Mouse (Mus musculus): ENCODE results near the gene Tnfrsf25.

The Tnfrsf25 gene

DNA sequence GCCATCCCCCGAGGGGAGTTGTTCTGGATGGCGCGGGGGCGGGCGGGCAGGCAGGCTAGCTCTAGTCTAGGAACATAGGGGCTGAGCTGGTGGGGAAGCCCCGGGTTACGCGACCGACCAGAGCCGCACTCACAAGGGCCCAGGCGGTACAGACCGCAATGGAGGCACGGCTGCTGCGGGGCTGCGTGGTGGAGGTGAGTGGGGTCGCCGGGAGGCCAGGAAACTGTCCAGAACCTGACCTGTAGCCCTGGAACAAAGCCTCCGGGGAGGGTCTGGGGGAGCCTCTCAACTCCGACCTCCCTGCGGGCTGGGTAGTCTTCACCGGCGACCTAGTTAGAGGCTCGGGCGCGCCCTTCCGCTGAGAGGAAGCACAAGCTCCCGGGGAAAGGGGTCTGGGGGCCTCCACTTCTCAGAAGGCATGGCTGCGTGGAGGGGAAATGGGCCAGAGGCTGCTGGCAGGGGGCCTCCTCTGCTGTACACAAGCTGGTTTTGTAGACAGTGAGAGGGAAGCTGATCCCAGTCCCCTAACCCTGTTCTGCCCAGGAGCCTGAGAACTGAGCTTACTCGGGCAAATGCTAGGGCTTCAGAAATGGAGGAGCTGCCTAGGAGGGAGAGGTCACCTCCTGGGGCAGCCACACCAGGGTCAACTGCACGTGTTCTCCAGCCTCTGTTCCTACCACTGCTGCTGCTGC, at the start of gene Tnfrsf25:
Tnfrsf25 (plus strand) TSS at position 14 of the 692 bp plus-strand sequence.
- DNase-seq (ENCODE audit: extremely low spot score, low spot score) = peak; percentile 52

DNA sequence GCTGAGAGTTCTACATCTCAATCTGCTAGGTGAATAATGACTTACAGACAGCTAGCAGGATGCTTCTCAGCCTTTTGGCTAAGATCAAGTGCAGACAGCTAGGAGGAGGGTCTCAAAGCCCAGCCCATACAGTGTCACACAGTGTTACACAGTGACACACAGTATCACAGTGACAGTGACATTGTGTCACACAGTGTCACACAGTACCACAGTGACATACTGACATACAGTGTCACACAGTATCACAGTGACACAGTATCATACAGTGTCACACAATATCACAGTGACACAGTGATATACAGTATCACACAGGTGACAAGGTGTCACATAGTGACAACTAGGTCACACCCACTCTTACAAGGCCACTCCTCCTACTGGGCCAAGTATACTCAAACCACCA, 48.5 kb upstream of the Tnfrsf25 start:
- no peak for DNase-seq (ENCODE audit: extremely low spot score, low spot score)

DNA sequence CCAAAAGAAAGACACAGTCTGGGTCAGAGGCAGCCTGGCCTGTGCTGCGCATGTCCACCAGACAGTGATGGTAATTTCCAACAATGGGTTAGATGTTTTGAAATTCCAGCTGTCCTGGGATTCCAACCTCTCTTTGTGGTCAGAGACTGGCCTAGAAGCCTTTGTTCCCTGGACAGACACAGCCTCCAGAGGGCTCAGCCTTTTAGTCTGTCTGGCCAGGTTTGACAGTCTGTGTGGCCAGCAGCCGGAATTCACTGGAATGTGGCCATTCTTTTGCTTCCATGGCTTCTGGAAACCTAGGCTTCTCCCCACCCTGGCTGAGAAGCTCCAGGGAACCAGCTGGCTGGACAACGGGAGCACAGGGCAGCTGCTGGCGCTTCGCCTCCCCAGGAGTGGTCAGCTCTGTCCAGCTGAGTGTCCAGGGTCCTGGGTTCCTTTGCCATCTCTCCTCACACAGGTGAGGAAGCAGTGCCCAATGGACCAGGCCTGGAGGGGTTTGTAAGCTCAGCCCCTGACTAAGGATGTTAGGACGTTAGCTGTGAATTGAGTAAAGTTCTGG, 47.5 kb upstream of the Tnfrsf25 start:
- DNase-seq (ENCODE audit: extremely low spot score, low spot score) = no peak

DNA sequence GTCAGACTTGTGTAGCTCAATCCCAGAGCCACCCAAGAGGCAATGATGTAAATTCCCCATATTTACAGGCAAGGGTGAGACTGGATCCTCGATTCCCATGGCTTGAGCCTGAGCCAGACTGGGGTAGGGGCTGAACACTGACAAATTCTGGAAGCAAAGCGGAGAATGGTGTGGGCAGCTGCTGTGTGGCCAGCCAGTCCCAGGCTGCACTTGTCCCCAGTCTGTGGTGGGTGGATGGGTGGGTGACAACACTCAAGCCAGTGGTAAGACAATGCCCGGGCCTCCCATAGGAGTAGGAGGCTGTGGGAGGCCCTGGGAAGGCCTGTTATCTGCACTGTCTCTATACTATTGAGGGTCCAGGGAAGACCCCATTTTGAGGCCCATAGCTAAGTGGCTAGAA, 46.5 kb upstream of the Tnfrsf25 start:
- DNase-seq (ENCODE audit: extremely low spot score, low spot score) = no peak

DNA sequence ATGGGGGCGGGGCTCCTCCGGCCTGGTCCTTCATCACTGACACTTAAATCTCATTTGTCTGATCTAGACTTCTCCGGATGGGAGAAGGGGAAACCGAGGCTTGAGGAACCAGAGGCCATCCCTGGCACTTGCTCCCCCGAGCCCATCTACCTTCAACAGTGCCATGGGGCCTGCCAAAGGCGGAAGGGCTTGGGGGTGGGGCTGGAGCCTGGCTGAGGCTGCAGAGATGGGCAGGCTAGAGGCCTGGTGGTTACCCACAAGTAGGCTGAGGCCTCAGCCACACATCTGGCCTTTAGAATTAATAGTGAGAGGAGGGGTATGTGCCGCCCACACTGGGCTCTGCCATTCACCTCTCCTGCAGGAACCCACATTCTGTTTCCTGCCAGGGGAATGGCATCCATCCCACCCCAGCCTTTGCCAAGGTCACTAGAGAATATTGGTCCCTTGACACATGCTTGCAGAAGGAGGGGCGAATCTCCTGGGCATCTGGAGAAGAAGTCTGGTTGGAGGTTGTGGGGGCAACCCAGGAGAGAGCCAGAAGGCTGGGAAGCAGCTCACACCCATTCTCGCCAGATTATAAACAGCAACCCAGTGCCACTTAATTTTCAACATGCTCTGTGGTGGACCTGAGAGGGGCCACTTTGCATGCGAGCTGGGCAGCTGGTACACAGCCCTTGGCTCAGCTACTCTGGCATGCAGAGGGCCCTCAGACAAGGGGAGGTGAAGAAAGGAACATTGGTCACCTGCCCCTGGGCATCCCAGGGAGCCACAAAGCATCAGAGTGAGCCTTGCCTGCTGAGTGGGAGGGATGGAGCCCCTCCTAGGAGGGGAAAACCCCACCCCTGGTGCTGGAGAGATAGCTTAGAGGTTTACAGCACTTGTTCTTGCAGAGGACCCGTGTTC, 45.0 kb upstream of the Tnfrsf25 start:
- DNase-seq (ENCODE audit: extremely low spot score, low spot score) = no peak

DNA sequence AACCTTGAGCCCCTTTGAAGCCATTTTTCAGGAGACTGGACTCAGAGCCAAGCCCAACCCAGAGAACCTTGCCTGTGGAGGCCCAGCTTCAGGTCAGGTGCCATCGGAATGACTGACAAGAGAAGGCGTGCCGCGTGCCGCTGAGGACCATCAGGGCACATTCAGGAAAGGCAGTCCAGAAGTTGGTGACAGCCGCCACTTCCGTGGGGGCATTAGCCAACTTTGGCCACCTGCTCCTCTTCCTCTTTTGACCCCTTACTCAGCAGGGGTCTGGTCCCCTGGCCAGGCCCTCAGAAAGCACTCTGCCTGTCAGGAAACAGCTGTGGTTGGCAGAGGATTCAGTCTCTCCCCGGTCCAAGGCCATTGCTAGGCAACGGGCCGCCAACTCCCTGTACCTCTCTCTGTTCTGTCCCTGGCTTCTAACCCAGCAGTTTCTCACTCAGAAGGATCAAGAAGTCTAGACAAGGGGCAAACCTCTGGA, 43.6 kb upstream of the Tnfrsf25 start, which contains the start of gene Plekhg5:
Plekhg5 (plus strand) TSS at position 378 of the 481 bp plus-strand sequence.
- no peak for DNase-seq (ENCODE audit: extremely low spot score, low spot score)

DNA sequence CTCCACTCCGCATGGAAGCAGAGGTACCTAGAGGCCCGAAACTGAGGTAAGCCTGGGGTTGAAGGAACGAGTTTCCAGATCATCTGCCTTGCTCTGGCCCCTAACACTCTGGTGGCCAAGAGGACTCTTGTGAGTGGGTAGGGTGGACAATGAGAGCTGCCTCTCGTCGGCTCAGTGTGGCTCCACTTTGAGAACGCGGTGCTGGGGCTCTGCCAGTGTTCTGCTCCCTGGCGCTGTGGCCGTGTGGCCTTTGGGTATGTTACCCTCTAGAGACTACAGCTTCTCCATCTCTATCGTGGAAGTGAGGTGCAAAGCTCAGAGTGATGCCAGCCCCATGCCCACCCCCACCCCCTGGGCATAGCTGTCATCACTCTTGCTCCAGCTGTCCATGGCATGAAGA, 43.1 kb upstream of the Tnfrsf25 start:
- DNase-seq (ENCODE audit: extremely low spot score, low spot score) = no peak

DNA sequence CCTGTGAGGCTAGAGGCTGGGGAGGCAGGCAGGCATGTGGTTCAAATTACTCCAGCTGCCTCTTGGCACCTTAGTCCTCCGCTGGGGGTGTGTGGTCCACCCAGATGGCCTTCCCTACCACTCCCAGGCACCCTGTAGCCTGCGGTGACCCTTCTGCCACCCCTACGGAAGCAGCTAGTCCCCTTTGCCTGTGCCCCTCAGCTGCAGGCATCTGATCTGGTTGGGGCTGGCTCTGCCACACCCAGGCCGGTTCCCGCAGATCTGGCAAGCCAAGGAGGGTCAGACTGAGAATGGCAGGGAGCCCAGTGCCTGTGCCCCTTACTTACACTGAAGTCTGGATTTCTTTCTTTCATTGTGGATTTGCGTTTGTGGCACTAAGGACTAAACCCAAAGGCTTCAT, 42.0 kb upstream of the Tnfrsf25 start:
- no peak for DNase-seq (ENCODE audit: extremely low spot score, low spot score)

DNA sequence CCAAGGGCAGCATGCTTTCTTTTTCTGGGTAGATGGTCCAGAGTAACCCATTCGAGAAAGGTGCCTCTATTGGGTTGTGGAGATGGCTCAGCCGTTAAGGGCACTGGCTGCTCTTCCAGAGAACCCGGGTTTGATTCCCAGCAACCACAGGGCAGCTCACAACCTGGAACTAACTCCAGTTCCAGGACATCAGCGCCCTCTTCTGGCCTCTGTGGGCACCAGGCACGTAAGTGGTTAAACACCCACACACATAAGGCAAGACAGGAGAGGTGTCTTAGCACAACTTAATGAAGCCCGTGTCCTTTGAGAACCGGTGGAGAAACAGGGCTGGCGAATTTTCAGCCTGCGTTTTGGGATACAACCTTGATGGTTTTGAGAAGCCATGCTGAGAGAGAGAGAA, 41.2 kb upstream of the Tnfrsf25 start:
- no peak for DNase-seq (ENCODE audit: extremely low spot score, low spot score)

DNA sequence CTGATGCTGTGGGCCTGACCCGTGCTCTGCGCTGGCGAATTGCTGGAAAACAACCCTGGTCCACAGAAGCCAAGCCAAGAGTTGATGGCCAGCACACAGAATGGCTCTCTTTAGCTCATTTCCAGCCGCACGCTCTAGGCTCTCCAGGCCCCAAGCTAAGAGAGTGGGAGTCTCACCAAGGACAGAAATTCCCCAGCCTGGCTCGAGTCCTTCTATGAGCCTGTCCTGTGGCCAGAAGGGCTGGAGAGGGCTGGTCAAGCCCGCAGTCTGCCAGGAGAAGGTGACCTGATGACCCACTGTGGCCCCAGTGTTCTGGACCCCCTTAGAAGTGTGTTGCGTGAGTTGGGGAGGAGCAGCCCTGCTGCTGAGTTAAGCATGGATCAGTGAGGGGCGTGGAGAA, 38.5 kb upstream of the Tnfrsf25 start:
- DNase-seq (ENCODE audit: extremely low spot score, low spot score) = no peak

DNA sequence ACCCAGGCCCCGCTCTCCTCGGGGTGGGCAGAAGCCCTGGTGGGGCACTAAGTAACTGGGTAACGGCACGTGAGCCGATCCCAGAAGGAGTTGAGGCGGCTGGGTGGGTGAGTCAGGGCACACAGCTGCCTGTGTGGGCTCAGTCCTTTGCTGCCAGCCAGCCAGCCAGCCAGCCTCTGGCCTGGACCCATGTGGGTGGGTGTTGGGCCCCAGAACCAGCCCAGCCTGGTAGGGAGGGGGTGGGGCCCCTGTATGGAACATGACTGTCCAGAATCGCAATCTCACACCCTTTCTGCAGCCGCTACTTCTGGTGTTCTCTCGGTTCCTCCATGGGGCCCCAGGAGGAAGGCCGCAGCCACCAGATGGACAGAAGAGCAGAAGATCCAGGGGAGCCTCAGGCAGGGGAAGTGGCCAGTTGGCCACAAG, 37.6 kb upstream of the Tnfrsf25 start:
- no peak for DNase-seq (ENCODE audit: extremely low spot score, low spot score)

DNA sequence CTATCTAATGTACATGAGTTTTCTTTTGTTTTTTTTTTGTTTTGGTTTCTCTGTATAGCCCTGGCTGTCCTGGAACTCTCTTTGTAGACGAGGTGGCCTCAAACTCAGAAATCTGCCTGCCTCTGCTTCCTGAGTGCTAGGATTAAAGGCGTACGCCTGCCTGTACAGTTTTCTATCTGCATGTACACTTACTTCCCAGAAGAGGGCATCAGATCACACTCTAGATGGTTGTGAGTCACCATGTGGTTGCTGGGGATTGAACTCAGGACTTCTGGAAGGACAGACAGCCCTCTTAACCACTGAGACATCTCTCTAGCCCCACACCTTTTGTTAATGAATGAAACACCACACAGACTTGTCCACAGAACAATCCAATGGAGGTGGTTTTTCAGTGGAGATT, 36.5 kb upstream of the Tnfrsf25 start:
- no peak for DNase-seq (ENCODE audit: extremely low spot score, low spot score)

DNA sequence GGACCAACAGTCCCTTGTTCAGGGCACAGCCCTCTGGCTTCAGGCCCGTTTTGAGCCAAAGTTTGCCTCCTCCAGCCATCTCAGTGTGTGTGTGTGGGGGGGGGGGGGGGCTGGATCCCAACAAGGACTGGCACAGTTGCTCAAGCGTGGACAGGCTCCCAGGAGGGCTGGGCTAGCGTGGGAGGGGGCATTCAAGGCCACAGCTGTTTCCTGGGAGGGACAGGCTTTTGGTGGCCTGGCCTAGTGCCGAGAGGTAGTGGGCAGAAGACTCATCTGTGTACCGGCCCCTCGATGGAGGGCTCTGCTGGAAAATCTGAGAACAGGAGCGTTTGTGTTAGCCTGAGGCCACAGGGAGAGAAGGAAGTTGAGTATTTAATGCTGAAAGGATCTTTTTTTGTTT, 35.8 kb upstream of the Tnfrsf25 start:
- DNase-seq (ENCODE audit: extremely low spot score, low spot score) = no peak

DNA sequence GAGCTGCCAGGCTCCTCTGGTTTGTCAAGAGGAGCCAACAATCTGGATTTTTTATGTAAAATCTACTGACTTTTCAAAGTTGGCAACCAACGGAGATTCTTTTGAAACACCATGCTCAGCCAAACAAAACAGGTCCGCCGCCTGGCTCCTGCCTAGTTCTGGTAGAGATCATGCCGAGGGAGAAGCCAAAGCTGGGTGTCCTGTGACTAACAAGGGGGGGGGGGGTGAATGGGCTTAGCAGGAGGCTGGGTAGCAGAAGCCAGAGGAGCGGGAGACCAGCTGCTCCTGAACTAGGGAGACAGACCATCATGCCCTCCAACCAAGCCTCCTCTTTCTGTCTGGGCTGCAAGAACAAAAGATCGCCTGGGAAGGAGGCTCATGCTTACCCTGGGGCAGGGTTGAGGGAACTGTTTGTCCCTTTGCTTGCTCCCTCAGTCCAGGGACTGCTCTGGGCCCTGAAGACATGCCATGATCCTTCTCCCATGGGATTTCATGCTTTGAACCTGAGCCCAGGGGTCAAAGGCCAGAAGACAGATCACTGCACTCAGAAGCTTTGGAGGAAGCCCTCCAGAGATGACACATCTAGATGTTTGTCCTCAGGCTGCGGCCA, 32.0 kb upstream of the Tnfrsf25 start:
- no peak for DNase-seq (ENCODE audit: extremely low spot score, low spot score)

DNA sequence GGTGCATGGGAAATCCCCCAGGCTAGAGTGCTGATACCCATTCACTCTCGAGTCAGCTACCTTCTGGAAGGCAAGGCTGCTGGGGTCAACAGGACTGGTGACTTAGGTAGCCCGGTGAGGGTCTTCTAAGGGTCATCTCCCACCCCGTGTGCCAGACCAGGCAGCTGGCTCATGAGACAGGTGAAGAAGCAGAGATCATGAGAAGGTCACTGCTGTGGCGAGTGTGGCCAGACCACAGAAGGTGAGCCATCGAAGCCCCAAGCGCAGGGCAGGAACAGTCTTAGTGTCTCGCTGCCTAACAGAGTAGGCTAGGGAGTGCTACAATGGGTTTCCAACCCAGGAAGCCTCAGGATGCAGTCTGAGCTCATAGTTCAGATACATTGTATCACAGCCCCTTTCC, 31.1 kb upstream of the Tnfrsf25 start:
- no peak for DNase-seq (ENCODE audit: extremely low spot score, low spot score)

DNA sequence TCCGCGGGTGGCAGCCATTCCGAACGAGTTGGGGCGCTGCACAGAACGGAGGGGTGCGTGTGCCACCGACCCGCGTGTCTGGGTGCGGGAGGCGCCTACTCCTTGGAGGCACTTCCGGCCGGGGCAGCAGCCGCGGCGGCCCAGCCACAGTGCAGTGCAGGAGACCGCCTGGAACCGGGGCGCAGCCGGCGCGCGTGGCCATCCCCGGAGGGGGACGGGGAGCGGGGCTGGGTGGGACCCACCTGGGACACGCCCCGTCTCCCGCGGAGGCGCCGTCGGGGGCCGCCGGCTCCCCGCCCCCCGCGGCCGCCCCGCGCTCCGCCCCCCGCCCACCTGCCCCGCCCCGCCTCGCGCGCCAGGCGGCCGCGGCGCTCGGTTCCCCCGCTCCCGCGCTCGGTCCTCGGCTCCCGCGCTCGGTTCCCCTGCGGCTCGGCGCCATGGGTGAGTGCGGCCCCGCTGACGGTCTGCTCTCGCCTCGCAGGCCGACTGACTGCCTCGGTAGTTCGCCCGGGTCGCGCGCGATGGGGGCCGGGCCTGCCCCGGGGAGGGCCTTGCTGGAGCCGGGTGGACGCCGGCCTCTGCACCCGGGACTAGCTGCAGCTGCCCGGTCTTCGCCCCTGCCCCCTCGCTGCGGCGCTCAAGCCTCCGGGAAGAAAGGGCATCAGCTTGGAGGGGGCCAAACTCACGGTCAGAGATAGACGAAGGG, 29.1 kb upstream of the Tnfrsf25 start:
- DNase-seq (ENCODE audit: extremely low spot score, low spot score) = peak; percentile 79

DNA sequence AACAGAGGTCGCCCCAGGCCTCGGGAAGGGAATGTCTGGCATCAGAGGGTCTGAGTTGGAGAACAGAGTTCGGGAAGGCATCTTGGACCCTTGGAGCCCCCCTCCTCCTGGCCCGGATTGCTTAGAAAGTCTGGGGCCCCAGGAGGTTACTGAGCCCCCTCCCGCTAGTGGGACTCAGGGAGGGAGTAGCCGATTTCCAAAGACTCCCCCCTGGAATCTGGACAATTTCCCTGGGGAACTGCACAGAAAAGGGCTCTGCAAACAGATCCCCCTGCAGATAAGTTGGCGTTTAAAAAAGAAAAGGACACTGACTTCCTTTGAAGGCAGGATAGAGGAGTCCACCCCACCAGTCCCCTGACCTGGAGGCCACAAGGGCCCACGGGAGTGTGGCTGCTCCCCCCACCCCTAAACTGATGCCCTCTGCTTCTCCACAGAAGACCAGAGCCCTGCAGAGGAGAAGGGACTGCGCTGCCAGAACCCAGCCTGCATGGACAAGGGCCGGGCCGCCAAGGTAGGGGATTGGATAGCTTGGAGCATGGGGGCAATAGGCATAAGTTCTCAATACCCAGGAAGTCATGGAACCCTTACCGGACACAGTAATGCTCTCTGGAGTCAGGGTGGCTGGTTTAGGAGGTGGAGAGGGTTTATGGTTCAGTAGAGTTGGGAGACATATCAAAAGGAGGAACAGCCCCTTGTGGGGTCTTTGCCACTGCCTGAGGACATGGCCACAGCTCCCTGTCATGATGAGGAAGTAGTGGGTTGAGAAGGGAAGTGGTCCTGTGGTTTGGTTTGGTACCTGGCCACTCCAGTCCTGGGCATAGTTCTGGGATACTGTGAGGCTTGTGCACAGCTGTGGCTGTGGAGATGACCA, 28.3 kb upstream of the Tnfrsf25 start:
- DNase-seq (ENCODE audit: extremely low spot score, low spot score) = no peak

DNA sequence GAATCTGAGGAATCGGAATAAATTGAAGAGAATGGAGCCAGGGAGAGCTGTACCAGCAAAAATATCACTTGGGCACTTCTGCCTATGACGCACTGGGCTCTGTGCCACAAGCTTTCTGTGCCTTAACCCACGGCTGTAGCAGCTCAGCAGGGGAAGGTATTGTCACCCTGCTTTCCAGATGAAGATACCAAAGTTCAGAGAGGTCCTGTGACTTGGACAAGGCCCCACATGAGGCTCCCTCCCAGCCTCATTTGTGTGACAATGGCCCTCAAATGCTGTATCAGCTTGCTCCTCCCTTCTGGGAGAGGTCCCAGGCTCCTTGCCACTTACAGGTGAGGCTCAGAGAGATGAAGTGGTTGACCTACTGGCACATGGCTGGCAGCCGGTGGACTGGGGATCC, 27.6 kb upstream of the Tnfrsf25 start:
- no peak for DNase-seq (ENCODE audit: extremely low spot score, low spot score)

DNA sequence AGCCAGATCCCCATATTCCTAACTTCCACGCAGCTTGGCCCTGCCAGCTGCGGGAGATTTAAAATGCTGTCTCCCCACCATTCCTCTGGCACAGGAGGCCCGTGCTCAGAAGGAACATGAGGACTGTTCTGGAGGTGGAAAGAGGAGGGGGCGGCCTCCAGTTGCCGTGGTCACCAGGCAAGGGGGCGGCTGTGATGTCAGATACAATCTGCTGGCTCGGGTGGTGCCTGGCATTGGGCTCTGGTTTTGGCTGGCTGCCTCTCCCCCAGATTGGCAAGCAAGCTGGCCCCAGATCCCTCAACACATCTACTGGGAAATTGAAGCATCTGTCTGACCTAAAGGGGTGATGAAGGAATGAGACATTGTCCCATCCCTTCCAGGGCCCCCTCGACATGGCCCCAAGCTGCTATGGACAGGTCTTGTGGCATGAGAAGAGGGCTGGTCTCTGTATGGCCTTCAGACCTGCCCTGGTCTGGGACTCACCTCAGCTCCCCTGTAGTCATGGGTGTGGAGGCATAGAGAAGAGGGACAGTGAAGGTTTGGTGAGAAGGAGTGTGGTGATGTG, 27.1 kb upstream of the Tnfrsf25 start:
- DNase-seq (ENCODE audit: extremely low spot score, low spot score) = no peak

DNA sequence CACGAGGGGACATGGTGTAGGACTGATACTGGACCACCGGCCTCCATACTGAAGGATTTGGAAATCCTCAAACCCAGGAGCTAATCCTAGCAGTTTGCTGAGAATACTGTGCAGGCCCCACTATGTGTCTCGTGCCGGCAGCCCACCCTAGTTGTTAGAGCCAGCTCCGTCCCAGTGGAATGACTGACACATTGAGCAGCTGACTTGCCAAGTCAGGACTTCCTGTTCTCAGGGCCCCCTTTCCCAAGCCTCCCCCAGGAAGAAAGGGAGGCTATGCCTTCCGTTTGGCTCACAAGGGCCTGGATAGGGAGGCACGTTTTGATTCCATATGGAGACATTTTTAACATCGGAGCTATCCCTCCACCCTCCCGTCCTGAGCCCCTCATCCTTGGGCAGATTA, 25.5 kb upstream of the Tnfrsf25 start:
- no peak for DNase-seq (ENCODE audit: extremely low spot score, low spot score)

Measured in neural tube, embryonic 10.5 days (tissue).